Mouse (Mus musculus) neural tube, embryonic 11.5 days (tissue): Measurements from ENCODE around the gene Rack1. TPM values are rescaled to one million over a fixed set of nuclear protein-coding genes. Genes with fewer than 3 reads are reported as not detected.

Experiments used
- ATAC-seq: fragments of 200-750 bp; cut with Nextera tagmentation; 2 replicates; pipeline ENCODE4 v1.8.0; 2017; ENCODE audit warnings: moderate number of reproducible peaks, mild to moderate bottlenecking, moderate TSS enrichment, moderate library complexity; ENCODE audit not compliant: insufficient read depth, low FRiP score, low TSS enrichment
- DNase-seq: peaks from one replicate; pipeline ENCODE4 v3.0.0-alpha.2; 2015; ENCODE audit warnings: low spot score
- H3K27ac ChIP-seq: fragments of 300-500 bp; sonication (generic); 2 replicates; pipeline ENCODE4 v1.5.1; 2014; ENCODE audit warnings: low read depth, mild to moderate bottlenecking, low read length
- H3K27me3 ChIP-seq: fragments of 300-500 bp; sonication (generic); 2 replicates; pipeline ENCODE4 v1.6.1; 2014; ENCODE audit warnings: mild to moderate bottlenecking, low read length, mixed read lengths; ENCODE audit not compliant: control insufficient read depth, insufficient read depth
- H3K36me3 ChIP-seq: fragments of 300-500 bp; sonication (generic); 2 replicates; pipeline ENCODE4 v1.6.1; 2014; ENCODE audit warnings: mild to moderate bottlenecking, low read length, moderate library complexity, mixed read lengths; ENCODE audit not compliant: control insufficient read depth, insufficient read depth
- H3K4me1 ChIP-seq: fragments of 300-500 bp; sonication (generic); 2 replicates; pipeline ENCODE4 v1.6.1; 2014; ENCODE audit warnings: low read length, mixed read lengths; ENCODE audit not compliant: control insufficient read depth, insufficient read depth
- H3K4me2 ChIP-seq: fragments of 300-500 bp; sonication (generic); 2 replicates; pipeline ENCODE4 v1.6.1; 2014; ENCODE audit warnings: low read depth, mild to moderate bottlenecking, moderate library complexity
- H3K4me3 ChIP-seq: fragments of 300-500 bp; sonication (generic); 2 replicates; pipeline ENCODE4 v1.5.1; 2014; ENCODE audit warnings: low read depth, low read length
- H3K9ac ChIP-seq: fragments of 300-500 bp; sonication (generic); 2 replicates; pipeline ENCODE4 v1.6.1; 2014; ENCODE audit warnings: mild to moderate bottlenecking, low read length
- H3K9me3 ChIP-seq: fragments of 300-500 bp; sonication (generic); 2 replicates; pipeline ENCODE4 v1.6.1; 2016; ENCODE audit warnings: low read length; ENCODE audit not compliant: control insufficient read depth
- WGBS: fragments of 180-500 bp; shearing (Covaris S2); extraction: QIAGEN DNeasy Blood & Tissue Kit; methylation state at CpG from one replicate; pipeline ENCODE4 v1.1.7; 2014; 5-methylcytosine and 5-hydroxymethylcytosine counted together
- polyA plus RNA-seq: library from polyadenylated mRNA; unstranded; fragments of >200 nt; fragmentation: Nextera tagmentation; extraction: Ambion mirVana; gene quantifications from 2 replicates; pipeline ENCODE4 v1.2.1, GENCODE M21; 2014

The Rack1 gene
- polyA plus RNA-seq, 1 experiment from 2014 or later, result 652 TPM

DNA sequence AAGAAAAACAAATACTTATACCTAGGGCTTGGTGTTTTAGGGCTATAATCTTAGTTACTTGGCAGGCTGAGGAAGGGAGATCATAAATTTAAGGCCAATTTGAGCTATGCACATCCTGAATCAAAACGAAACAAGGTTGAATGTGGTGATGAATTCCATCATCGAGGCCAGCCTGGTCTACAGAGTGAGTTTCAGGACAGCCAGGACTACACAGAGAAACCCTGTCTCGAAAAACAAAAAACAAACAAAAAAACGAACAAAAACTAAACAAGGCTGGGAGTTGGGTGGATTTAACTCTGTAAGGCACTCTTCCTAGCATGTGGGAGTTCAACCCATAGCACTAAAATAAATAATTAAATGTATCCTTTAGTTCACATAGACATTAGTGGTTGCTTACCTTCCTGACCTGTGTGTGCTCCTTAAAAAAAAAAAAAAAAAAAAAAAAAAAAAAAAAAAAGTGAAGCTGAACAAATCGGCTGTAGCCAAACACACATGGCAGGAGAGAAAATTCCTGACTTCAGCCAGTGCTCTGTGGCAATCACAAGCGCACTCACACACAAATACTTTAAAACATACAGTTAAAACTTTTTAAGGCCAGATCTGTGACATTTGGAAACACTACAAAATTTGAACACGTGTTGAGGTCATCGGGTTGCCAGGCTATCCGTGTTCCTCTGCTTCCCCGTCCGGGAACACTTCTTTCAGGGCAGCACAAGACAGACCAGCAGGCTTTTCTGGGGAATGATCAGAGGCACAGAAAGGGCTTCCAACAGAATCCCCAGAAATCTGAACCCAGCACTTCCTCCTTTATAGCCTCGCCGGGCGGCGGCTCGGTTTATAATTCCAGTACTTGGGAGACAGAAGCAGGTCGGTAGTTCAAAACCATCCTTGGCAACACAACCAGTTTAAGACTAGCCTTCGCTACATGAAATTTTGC, 880 bp upstream of the Rack1 start:
- Histone ChIP-seq H3K4me1 (peaks cover 15% of the 10 kb centered on the region), H3K4me3 (peak overlapping the region; percentile 86), H3K4me2 (peak overlapping the region; percentile 81), H3K27me3 (no peaks in the 10 kb centered on the region), H3K9ac (peak overlapping the region; percentile 92), H3K36me3 (peaks cover 14% of the 10 kb centered on the region), H3K27ac (peak overlapping the region; percentile 81), H3K9me3 (no peaks in the 10 kb centered on the region)
- DNase-seq (no peak), ATAC-seq (no peak)
- 11% methylated on average over 18 of the region's 18 CpGs for WGBS

DNA sequence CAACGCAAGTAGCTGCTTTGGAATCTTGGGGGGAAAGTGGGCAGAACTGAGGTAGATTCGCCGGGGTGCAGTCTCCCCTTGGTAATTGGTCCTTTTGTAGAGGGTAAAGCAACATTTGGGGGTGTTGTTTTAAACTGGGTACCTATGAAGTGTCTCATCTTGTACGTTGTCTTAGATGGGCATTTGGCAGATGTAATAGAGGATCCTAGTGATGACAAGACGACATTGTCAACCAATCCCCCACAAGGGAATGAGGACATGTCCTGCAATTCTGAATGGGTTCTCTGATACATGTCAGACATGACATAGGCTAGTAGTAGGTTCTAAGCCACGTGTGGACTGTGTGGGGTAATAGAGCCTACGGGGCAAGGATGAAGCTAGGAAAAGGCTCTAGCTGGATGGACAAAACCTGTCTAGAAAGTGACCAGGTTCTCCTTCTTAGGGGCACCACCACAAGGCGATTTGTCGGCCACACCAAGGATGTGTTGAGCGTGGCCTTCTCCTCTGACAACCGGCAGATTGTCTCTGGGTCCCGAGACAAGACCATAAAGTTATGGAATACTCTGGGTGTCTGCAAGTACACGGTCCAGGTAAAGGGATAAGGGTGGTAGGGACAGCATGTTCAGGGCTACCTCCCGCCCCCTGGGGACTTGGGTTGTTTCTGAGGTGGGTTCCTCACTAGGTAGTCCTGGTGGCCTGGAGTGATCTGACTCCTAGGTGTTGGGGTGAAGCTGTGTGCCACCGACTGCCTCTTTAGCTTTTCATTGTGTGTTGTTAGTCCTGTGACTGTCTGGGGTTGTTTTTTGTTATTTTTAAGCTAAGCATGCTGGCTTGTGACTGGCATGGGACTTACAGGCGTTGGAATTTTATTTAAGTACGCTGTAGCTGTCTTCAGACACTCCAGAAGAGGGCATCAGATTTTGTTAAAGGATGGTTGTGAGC, 2.0 kb downstream of the Rack1 start:
- ATAC-seq (no peak), DNase-seq (no peak)
- Histone ChIP-seq H3K27me3 (no peaks in the 10 kb centered on the region), H3K4me3 (peak overlapping the region; percentile 86), H3K4me2 (peak overlapping the region; percentile 81), H3K36me3 (peaks cover 21% of the 10 kb centered on the region), H3K4me1 (peaks cover 15% of the 10 kb centered on the region), H3K9me3 (no peaks in the 10 kb centered on the region), H3K9ac (peak overlapping the region; percentile 92), H3K27ac (no peak overlapping the region)
- WGBS, result 84% methylated on average over 17 of the region's 17 CpGs

DNA sequence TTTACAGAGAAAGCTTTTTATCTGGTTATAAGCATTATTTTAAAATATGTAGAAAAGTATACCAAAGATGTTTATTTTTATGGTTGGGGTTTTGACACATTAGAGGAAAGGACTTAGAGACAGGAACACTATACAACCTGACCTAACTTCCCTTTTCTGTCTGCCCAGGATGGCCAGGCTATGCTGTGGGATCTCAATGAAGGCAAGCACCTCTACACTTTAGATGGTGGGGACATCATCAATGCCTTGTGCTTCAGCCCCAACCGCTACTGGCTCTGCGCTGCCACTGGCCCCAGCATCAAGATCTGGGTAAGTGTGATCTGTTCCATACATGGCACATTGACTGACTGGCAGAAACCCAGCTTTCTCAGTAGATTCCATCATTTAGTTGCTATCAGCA, 3.9 kb downstream of the Rack1 start:
- no peaks in the 10 kb centered on the region for H3K9me3 ChIP-seq
- ATAC-seq (no peak), DNase-seq (no peak)
- H3K4me1 ChIP-seq, result peaks cover 15% of the 10 kb centered on the region
- peaks cover 31% of the 10 kb centered on the region for H3K36me3 ChIP-seq
- WGBS, result 90% methylated on average over 2 of the region's 2 CpGs
- H3K27me3 ChIP-seq, result no peaks in the 10 kb centered on the region
- no peak overlapping the region for H3K9ac ChIP-seq
- no peak overlapping the region for H3K4me2 ChIP-seq
- H3K27ac ChIP-seq, result no peak overlapping the region
- H3K4me3 ChIP-seq, result no peak overlapping the region

DNA sequence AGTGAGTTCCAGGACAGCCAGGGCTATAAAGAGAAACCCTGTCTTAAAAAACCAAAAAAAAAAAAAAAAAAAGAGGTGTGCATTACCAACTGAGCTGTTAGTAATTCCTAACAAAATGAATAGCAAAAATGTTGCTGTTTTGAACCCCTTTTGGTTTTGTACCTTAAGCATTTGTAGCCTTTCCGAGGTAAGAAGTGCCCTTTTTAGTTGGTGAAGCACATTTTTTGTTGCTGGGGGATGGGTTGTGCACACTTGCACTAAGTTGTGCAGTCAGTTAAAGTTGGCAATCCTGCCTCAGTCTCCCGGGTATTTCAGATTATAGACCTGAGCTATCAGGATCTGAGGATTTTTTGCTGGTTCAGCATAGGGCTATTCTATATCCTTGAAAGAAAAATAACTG, 4.8 kb downstream of the Rack1 start:
- ATAC-seq (no peak), DNase-seq (no peak)
- no peak overlapping the region for H3K4me3 ChIP-seq
- peaks cover 35% of the 10 kb centered on the region for H3K36me3 ChIP-seq
- H3K27me3 ChIP-seq, result no peaks in the 10 kb centered on the region
- no peak overlapping the region for H3K27ac ChIP-seq
- H3K4me2 ChIP-seq, result no peak overlapping the region
- H3K9ac ChIP-seq, result no peak overlapping the region
- H3K9me3 ChIP-seq, result no peaks in the 10 kb centered on the region
- 92% methylated on average over 2 of the region's 2 CpGs for whole genome bisulfite sequencing
- peaks cover 15% of the 10 kb centered on the region for H3K4me1 ChIP-seq

DNA sequence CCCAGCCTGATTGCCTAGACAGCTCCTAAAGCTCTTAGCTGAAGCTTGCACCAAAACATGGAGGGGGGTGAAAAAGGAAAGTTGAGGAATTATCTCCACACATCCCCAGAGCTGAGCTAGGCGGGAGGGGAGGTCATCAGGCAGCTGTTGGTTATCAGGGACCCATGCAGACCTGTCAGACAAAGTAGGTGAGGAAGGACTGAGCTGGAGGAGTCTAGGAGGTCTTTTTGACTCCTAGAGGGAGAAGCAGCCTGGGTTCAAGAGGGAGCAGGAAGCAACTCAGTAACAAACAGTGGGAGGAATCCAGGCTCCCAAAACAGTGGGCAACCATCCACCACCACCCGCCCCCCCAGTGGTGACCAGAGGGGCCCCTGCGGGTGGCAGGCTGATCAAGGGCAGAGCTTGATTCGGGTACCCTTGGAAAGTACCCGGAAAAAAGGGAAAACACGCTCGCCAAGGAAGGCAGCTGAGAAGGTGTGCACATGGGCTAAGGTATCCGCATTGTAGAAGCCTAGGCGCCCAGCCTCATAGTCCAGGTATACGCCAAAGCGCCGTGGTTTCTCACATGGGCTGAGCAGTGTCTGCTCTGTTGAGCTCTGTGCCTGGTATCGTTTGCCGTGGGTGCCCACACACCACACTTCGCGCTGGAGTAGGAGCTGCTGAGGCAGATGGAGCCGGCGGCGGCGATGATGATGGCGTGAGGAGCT, 6.9 kb downstream of the Rack1 start:
- Histone ChIP-seq H3K4me2 (no peak overlapping the region), H3K27me3 (no peaks in the 10 kb centered on the region), H3K27ac (no peak overlapping the region), H3K4me3 (no peak overlapping the region), H3K36me3 (peaks cover 35% of the 10 kb centered on the region), H3K4me1 (peaks cover 6% of the 10 kb centered on the region), H3K9me3 (no peaks in the 10 kb centered on the region), H3K9ac (no peak overlapping the region)
- 64% methylated on average over 21 of the region's 21 CpGs for WGBS
- ATAC-seq (no peak), DNase-seq (peak; percentile 17)

DNA sequence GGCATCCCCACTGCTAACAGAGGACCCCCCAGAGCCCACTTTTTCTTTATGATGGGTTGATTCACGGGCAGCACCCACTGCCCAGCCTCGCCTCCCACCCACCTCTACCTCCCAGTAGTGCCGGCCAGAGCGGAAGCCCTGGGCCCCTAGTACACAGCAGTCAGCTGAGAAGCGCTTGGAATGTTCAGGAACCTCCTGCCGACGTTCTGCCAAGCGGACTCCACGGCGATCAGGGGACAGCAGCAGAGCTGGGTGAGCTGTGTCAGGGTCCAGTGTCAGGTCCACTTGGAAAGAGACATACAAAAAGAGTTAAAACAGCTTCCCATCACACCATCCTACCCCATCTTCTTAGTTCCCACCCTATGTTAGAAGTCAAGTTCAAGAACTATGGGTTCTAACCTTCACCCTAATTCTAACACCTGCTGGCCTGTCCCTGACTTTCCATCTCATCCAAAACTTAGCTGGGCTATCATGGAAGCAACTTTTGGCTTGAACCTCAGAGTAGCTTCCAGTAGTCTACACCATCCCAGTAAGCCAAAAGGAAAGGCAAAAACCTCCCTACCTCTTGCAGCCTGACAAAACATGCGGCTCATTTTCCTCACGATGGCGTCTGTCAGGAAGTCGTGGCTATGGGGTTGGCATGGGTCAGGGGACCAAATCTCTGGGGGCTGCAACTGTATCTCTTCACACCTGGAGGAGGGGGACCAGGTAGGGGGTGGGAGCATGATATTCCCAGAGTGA, 7.6 kb downstream of the Rack1 start:
- no peak overlapping the region for H3K4me3 ChIP-seq
- H3K27me3 ChIP-seq, result no peaks in the 10 kb centered on the region
- no peak overlapping the region for H3K9ac ChIP-seq
- 69% methylated on average over 14 of the region's 14 CpGs for WGBS
- no peak for ATAC-seq
- H3K4me2 ChIP-seq, result no peak overlapping the region
- no peaks in the 10 kb centered on the region for H3K4me1 ChIP-seq
- H3K36me3 ChIP-seq, result peaks cover 31% of the 10 kb centered on the region
- DNase-seq, result no peak
- no peaks in the 10 kb centered on the region for H3K9me3 ChIP-seq
- H3K27ac ChIP-seq, result no peak overlapping the region

DNA sequence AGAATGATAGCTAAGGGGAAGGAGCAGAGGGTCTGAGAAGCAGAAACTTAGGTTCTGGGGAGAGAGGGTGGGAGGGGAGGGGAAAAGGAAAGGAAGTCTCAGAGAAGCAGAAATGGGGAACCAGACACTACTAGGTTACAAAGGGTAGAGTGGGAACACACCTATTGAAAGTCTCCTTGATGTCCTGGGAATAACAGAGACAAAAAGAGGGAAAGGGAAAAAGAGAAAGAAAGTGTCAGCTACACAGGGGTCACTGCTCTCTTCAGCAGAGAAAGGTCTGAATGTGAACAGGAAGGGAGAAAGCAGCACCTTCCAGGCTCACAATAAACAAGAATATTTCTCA, 8.1 kb downstream of the Rack1 start:
- Histone ChIP-seq H3K9ac (no peak overlapping the region), H3K4me1 (no peaks in the 10 kb centered on the region), H3K36me3 (peaks cover 27% of the 10 kb centered on the region), H3K4me3 (no peak overlapping the region), H3K9me3 (no peaks in the 10 kb centered on the region), H3K27ac (no peak overlapping the region), H3K27me3 (no peaks in the 10 kb centered on the region), H3K4me2 (no peak overlapping the region)
- DNase-seq (no peak), ATAC-seq (no peak)
